Mouse (Mus musculus): ENCODE data around the gene Esr1.

- TF ChIP-seq CTCF (IDR thresholded peaks at IDR 0.05; ENCODE audit: borderline replicate concordance, insufficient read depth, low read length): no peak
- TF ChIP-seq POLR2A (IDR thresholded peaks at IDR 0.05; ENCODE audit: low read depth, low read length): no peak
These were observed 213.0 kb downstream of the Esr1 start for GRCm38 (mm10) chr10:4824366-4824765.

All from embryonic fibroblast, embryonic 13.5 days (primary cell).